13 mouse cellular contexts compared by ENCODE assay signal in genomic region chr2:161806287-161807007, GRCm38 (mm10).
DNase-seq lines count a peak whose midpoint lies in the region; ATAC-seq and TF ChIP-seq lines count a peak whose summit lies in the region.
"Had no signal": no experiment of that assay in that cellular context is flagged by ENCODE, and none has a peak within 500 bp of the region (broad histone marks: within the 10 kb centered on the region; RNA-seq: fewer than 3 reads in every experiment).

No protein-coding gene starts in this region.

- TF ChIP-seq CTCF in hindbrain, postnatal 0 days (IDR thresholded peaks at IDR 0.05; ENCODE audit: low read depth) = no peak

- H3K4me1 ChIP-seq in hindbrain, embryonic 10.5 days (replicated peaks) = peaks cover 15% of the 10 kb centered on the region
- no peaks in the 10 kb centered on the region for H3K4me1 ChIP-seq in hindbrain, postnatal 0 days (ENCODE audit: insufficient read depth, low read length)
- H3K4me1 ChIP-seq in hindbrain, embryonic 16.5 days (ENCODE audit: control insufficient read depth, insufficient read depth, low read depth, low read length) = no peaks in the 10 kb centered on the region
- H3K4me1 ChIP-seq: liver, embryonic 12.5 days had no signal

- H3K9me3 ChIP-seq in hindbrain, embryonic 10.5 days = no peaks in the 10 kb centered on the region
- H3K9me3 ChIP-seq in hindbrain, postnatal 0 days (ENCODE audit: low read length) = no peaks in the 10 kb centered on the region
- H3K9me3 ChIP-seq in hindbrain, embryonic 16.5 days (ENCODE audit: control insufficient read depth, low read length) = no peaks in the 10 kb centered on the region
- H3K9me3 ChIP-seq: heart, embryonic 15.5 days; liver, embryonic 12.5 days; midbrain, embryonic 13.5 days had no signal

- no peaks in the 10 kb centered on the region for H3K36me3 ChIP-seq in hindbrain, embryonic 10.5 days
- no peaks in the 10 kb centered on the region for H3K36me3 ChIP-seq in hindbrain, postnatal 0 days (ENCODE audit: insufficient read depth, low read length)
- H3K36me3 ChIP-seq in hindbrain, embryonic 16.5 days (ENCODE audit: control insufficient read depth, insufficient read depth, low read length) = no peaks in the 10 kb centered on the region
- H3K36me3 ChIP-seq: heart, embryonic 15.5 days; liver, embryonic 12.5 days; midbrain, embryonic 13.5 days had no signal

- peak; percentile 13 for DNase-seq in hindbrain, embryonic 10.5 days (ENCODE audit: low spot score)
- DNase-seq in hindbrain, postnatal 0 days (ENCODE audit: low spot score) = no peak
- peak; percentile 17 for DNase-seq in lung, postnatal 10 days
- no peak for DNase-seq in lung, adult 18-20 months
- DNase-seq in embryo, embryonic 11 days = peak; percentile 24
- DNase-seq in adrenal gland, adult (ENCODE audit: inconsistent age in 2 of 2, low spot score in 1 of 2) = no peak
- DNase-seq in urinary bladder, postnatal 4 days (ENCODE audit: low spot score in 2 of 2) = no peak

- H3K27me3 ChIP-seq in hindbrain, embryonic 10.5 days (ENCODE audit: insufficient read depth, poor library complexity, severe bottlenecking) = no peaks in the 10 kb centered on the region
- H3K27me3 ChIP-seq in hindbrain, postnatal 0 days (ENCODE audit: insufficient read depth, low read length) = no peaks in the 10 kb centered on the region
- H3K27me3 ChIP-seq in hindbrain, embryonic 16.5 days (replicated peaks; ENCODE audit: control insufficient read depth, insufficient read depth, low read length) = no peaks in the 10 kb centered on the region
- H3K27me3 ChIP-seq: heart, embryonic 15.5 days; liver, embryonic 12.5 days; midbrain, embryonic 13.5 days had no signal

- 54% methylated on average over 8 of the region's 8 CpGs for WGBS in hindbrain, embryonic 10.5 days
- 26% methylated on average over 8 of the region's 8 CpGs for WGBS in hindbrain, postnatal 0 days
- 36% methylated on average over 8 of the region's 8 CpGs for WGBS in hindbrain, embryonic 16.5 days

- H3K9ac ChIP-seq in hindbrain, postnatal 0 days (replicated peaks; ENCODE audit: low read length) = no peak overlapping the region
- H3K9ac ChIP-seq in hindbrain, embryonic 16.5 days (ENCODE audit: low read depth, low read length) = no peak overlapping the region
- H3K9ac ChIP-seq: heart, embryonic 15.5 days; liver, embryonic 12.5 days; midbrain, embryonic 13.5 days had no signal

- peak overlapping the region; percentile 40; the same call in 1 of the 2 replicates for H3K27ac ChIP-seq in hindbrain, embryonic 10.5 days
- no peak overlapping the region for H3K27ac ChIP-seq in hindbrain, postnatal 0 days
- no peak overlapping the region for H3K27ac ChIP-seq in hindbrain, embryonic 16.5 days (ENCODE audit: low read depth, low read length)
- H3K27ac ChIP-seq: heart, embryonic 15.5 days; liver, embryonic 12.5 days; midbrain, embryonic 13.5 days; stomach, postnatal 0 days had no signal

- ATAC-seq in hindbrain, postnatal 0 days = no peak
- ATAC-seq in hindbrain, embryonic 16.5 days = 0 out of 2 replicates have a peak, but pooled peaks have one; percentile 40
- ATAC-seq: intestine, embryonic 16.5 days; liver, embryonic 12.5 days; midbrain, embryonic 13.5 days had no signal

- no peak overlapping the region for H3K4me3 ChIP-seq in hindbrain, embryonic 10.5 days
- no peak overlapping the region for H3K4me3 ChIP-seq in hindbrain, postnatal 0 days (ENCODE audit: low read length)
- H3K4me3 ChIP-seq in hindbrain, embryonic 16.5 days (ENCODE audit: low read length) = no peak overlapping the region
- H3K4me3 ChIP-seq: heart, embryonic 15.5 days; liver, embryonic 12.5 days; midbrain, embryonic 13.5 days had no signal

- no peak overlapping the region for H3K4me2 ChIP-seq in hindbrain, postnatal 0 days (ENCODE audit: low read depth, low read length)
- no peak overlapping the region for H3K4me2 ChIP-seq in hindbrain, embryonic 16.5 days (ENCODE audit: low read length)
- H3K4me2 ChIP-seq: heart, embryonic 15.5 days; liver, embryonic 12.5 days; midbrain, embryonic 13.5 days had no signal

Comparison
In these comparisons a context has a peak if more than half of its experiments do, and no peak if none do; other contexts are left out.
1. DNase-seq: peak in hindbrain, embryonic 10.5 days (single experiment), lung, postnatal 10 days (single experiment) and embryo, embryonic 11 days (single experiment); none in hindbrain, postnatal 0 days (single experiment), lung, adult 18-20 months (0 of 2), adrenal gland, adult (0 of 2) and urinary bladder, postnatal 4 days (0 of 2).